Mouse (Mus musculus): ENCODE data around the gene Braf. TPM values are rescaled to one million over a fixed set of nuclear protein-coding genes. Genes with fewer than 3 reads are reported as not detected.

Gene Braf
- total RNA-seq (2023; ENCODE audit: inconsistent age) = 28.9 to 35.4 TPM (median 34.3 TPM) in 4 replicates

GRCm38 (mm10) chr6:39724866-39725711 lies at the start of gene Braf:
Gene Braf (minus strand): TSS chr6:39725463.

GRCm38 (mm10) chr6:39592401-39593214 lies 132.7 kb downstream of the Braf start, which contains the start of gene Ndufb2:
Gene Ndufb2 (plus strand): TSS chr6:39592574.

DNA sequence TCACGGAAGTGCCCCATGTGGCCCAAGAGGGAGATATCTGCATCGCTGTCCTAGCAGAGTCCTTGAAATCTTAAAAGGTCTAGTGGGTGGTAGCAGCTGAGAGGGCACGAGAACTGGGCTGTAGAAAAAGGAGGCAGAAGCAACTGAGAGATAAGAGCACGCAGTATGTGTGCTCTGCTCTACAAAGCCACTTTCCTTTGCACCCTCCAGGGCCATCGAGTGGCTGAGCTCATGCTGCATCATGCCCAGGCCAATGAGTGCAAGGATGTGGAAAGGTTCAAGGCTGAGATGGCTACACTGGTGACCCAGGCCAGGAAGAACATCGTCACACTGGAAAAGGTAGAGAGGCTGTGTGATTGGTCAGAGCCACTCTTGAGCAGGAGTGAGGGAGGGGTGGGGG lies 139.7 kb downstream of the Braf start, which contains the start of gene Gm42420:
TSS of gene Gm42420 (plus strand) at position 237 of the 400 bp plus-strand sequence.

DNA sequence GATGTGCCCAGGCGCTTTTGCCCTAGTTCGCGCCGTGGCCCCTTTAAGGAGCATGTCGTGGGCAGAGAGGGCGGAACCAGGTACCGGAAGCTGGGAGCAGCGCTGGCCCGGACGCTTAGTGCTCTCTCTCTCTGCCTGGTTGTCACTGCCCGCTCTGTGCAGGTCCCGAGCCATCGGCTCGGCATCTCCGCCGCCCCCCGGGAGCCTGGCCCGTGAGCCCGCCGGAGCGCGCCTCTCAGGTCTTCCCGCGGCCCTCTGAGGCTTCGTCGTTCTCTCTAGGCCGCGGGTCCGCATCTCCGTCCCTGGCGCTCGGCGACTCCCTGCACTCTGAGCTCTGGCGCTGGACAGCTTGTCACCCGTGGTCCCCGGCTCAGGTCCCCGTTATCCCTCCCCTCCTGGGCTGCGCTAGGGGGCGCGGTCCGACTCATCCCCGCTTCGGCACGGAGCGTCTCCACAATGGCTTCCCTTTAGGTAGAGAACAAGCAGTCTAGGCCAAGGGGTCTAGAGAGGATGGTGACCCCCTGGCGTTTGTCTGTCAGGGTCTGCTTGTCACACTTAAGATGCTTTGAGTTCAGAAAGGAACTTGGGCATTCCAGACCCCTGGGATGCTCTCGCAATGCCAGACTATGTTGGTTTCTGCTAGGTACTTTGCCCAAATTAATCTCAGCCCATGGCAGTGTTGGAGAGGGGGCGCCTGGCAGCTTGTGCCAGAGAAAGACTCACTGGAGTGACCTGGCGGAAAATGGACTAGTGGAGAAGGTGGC lies 151.3 kb downstream of the Braf start, which contains the start of gene Adck2:
TSS of gene Adck2 (plus strand) at position 83 of the 764 bp plus-strand sequence.

GRCm38 (mm10) chr6:39557723-39558261 lies 167.5 kb downstream of the Braf start, which contains the start of gene Dennd2a:
Gene Dennd2a (minus strand): TSS chr6:39557867.

Other genes starting within 250 kb of the Braf start
- 0.45 to 0.48 TPM in 2 of 4 replicates, not detected in the others for gene Dennd2a, start 167.6 kb downstream of the Braf start, total RNA-seq (2023; ENCODE audit: inconsistent age)
- gene Adck2, start 151.6 kb downstream of the Braf start, total RNA-seq (2023; ENCODE audit: inconsistent age) = 31.6 to 42.3 TPM (median 37.2 TPM) in 4 replicates
- gene Gm42420, start 139.7 kb downstream of the Braf start, total RNA-seq (2023; ENCODE audit: inconsistent age) = not detected in 4 replicates
- 41.1 to 55.7 TPM (median 45.0 TPM) in 4 replicates for gene Ndufb2, start 132.9 kb downstream of the Braf start, total RNA-seq (2023; ENCODE audit: inconsistent age)
- gene Mrps33, start 85.5 kb upstream of the Braf start, total RNA-seq (2023; ENCODE audit: inconsistent age) = 24.6 to 47.6 TPM (median 42.1 TPM) in 4 replicates
- not detected in 4 replicates for gene Tmem178b, start 147.8 kb upstream of the Braf start, total RNA-seq (2023; ENCODE audit: inconsistent age)